Mouse (Mus musculus) hindbrain, embryonic 10.5 days (tissue): ENCODE results near the gene Napsa. TPM values are rescaled to one million over a fixed set of nuclear protein-coding genes. Genes with fewer than 3 reads are reported as not detected.
A peak's percentile ranks its signal among the peaks of the same experiment; 100 is the strongest.

Experiments used
- DNase-seq: peaks from one replicate; pipeline ENCODE4 v3.0.0-alpha.2; 2017; ENCODE audit warnings: low spot score
- H3K27ac ChIP-seq: fragments of 300-500 bp; sonication (generic); 2 replicates; pipeline ENCODE4 v1.5.1; 2016; ENCODE audit warnings: mild to moderate bottlenecking, moderate library complexity
- H3K27me3 ChIP-seq: fragments of 300-500 bp; sonication (generic); 2 replicates; pipeline ENCODE4 v1.6.1; 2016; ENCODE audit warnings: mild to moderate bottlenecking; ENCODE audit not compliant: poor library complexity, insufficient read depth, severe bottlenecking
- H3K36me3 ChIP-seq: fragments of 300-500 bp; sonication (generic); 2 replicates; pipeline ENCODE4 v1.6.1; 2016; ENCODE audit warnings: mild to moderate bottlenecking, moderate library complexity
- H3K4me1 ChIP-seq: fragments of 300-500 bp; sonication (generic); replicated peaks from 2 replicates; pipeline ENCODE4 v1.6.1; 2016; ENCODE audit warnings: mild to moderate bottlenecking
- H3K4me3 ChIP-seq: fragments of 300-500 bp; sonication (generic); 2 replicates; pipeline ENCODE4 v1.5.1; 2016; ENCODE audit warnings: mild to moderate bottlenecking, moderate library complexity
- H3K9me3 ChIP-seq: fragments of 300-500 bp; sonication (generic); 2 replicates; pipeline ENCODE4 v1.6.1; 2016; ENCODE audit warnings: mild to moderate bottlenecking, moderate library complexity
- whole genome bisulfite sequencing: fragments of 180-500 bp; shearing (Covaris S2); methylation state at CpG from one replicate; pipeline ENCODE4 v1.1.7; 2016; 5-methylcytosine and 5-hydroxymethylcytosine counted together
- polyA plus RNA-seq: library from polyadenylated mRNA; unstranded; fragments of >200 nt; fragmentation: Nextera tagmentation; extraction: Ambion mirVana; gene quantifications from 2 replicates; pipeline ENCODE4 v1.2.1, GENCODE M21; 2016

Napsa gene
- polyA plus RNA-seq, 1 experiment from 2014 or later: 0.38 TPM

DNA sequence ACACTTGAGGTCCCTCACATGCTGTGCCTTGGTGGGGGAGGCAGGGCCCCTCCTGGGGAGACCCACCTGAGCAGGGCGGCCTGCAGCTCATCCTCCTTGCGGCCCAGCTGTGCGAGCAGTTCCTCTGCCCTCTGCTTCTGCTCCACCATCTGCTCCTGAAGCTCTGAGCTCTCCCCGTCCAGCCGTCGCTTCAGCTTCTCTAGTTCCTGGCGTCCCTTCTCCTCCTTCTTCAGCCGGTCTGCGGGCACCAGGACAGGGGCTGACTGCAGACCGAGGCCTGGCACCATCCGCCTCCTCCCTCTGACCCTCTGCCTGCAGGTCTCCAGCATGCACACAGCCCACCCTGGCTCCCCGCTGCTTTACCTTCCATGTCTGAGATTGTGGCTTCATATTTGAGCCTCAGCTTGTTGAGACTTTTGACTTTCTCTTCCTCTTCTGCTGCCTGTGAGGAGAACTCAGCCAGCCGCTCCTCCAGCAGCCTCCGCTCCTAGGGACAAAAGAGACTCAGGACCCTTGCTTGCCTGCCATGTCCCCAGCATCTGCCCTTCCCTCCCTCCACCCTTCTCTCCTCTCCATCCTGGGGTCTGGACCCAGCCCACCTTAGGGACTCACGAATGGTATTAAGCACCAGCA lies 56.3 kb downstream of the Napsa start:
- H3K27ac ChIP-seq: no peak overlapping the region
- no peaks in the 10 kb centered on the region for H3K9me3 ChIP-seq
- H3K4me3 ChIP-seq: no peak overlapping the region
- H3K27me3 ChIP-seq: peaks cover 30% of the 10 kb centered on the region
- 83% methylated on average over 15 of the region's 15 CpGs for WGBS
- H3K36me3 ChIP-seq: no peaks in the 10 kb centered on the region
- H3K4me1 ChIP-seq: peaks cover 12% of the 10 kb centered on the region; the same call in 1 of the 2 replicates
- no peak for DNase-seq

GRCm38 (mm10) chr7:44630437-44630836 lies 58.3 kb downstream of the Napsa start:
- no peak overlapping the region for H3K4me3 ChIP-seq
- no peaks in the 10 kb centered on the region for H3K9me3 ChIP-seq
- DNase-seq: no peak
- H3K4me1 ChIP-seq: 0 out of 2 replicates have a peak, but pooled peaks cover 3% of the 10 kb centered on the region
- H3K27ac ChIP-seq: no peak overlapping the region
- no peaks in the 10 kb centered on the region for H3K36me3 ChIP-seq
- peaks cover 33% of the 10 kb centered on the region for H3K27me3 ChIP-seq
- 84% methylated on average over 13 of the region's 13 CpGs for WGBS

- no peak overlapping the region for H3K27ac ChIP-seq
- H3K9me3 ChIP-seq: 0 out of 2 replicates have a peak, but pooled peaks cover 4% of the 10 kb centered on the region
- H3K36me3 ChIP-seq: no peaks in the 10 kb centered on the region
- 26% methylated on average over 13 of the region's 13 CpGs for WGBS
- peaks cover 48% of the 10 kb centered on the region for H3K27me3 ChIP-seq
- no peak overlapping the region for H3K4me3 ChIP-seq
- DNase-seq: no peak
- 0 out of 2 replicates have a peak, but pooled peaks cover 3% of the 10 kb centered on the region for H3K4me1 ChIP-seq
Measured at GRCm38 (mm10) chr7:44632676-44633075, 60.5 kb downstream of the Napsa start.

DNA sequence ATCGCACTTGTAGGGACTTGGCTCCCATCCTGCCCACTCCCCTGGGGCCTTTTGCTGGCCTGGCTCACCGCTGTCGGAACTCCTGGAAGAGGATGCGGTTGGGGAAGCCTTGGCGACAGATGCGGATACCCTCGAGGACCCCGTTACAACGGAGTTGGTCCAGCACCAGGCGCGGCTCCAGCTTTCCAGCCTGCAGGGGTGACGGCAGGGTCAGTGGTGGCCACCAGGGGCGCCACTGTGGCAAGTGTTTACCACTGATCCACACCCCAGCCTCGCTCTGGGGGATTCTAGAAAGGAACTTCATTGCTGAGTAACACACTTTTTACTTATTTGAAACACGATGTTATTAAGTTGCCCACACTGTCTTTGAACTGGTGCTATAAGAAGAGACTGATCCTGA lies 61.2 kb downstream of the Napsa start:
- H3K27ac ChIP-seq: no peak overlapping the region
- no peaks in the 10 kb centered on the region for H3K36me3 ChIP-seq
- WGBS: 15% methylated on average over 15 of the region's 15 CpGs
- 0 out of 2 replicates have a peak, but pooled peaks cover 3% of the 10 kb centered on the region for H3K4me1 ChIP-seq
- peaks cover 56% of the 10 kb centered on the region for H3K27me3 ChIP-seq
- H3K9me3 ChIP-seq: 0 out of 2 replicates have a peak, but pooled peaks cover 4% of the 10 kb centered on the region
- no peak overlapping the region for H3K4me3 ChIP-seq
- DNase-seq: peak; percentile 28

Other genes with a start within 250 kb of the Napsa start
- gene Syt3, start 188.3 kb upstream of the Napsa start, polyA plus RNA-seq: 2.7 and 3.0 TPM in 2 replicates
- gene 1700008O03Rik, start 186.6 kb upstream of the Napsa start, polyA plus RNA-seq: 2.1 and 2.7 TPM in 2 replicates
- gene Lrrc4b, start 143.4 kb upstream of the Napsa start, polyA plus RNA-seq: 1.7 and 4.4 TPM in 2 replicates
- 0.78 and 1.8 TPM in 2 replicates for gene Aspdh, start 107.0 kb upstream of the Napsa start, polyA plus RNA-seq
- 86.2 and 89.2 TPM in 2 replicates for gene Josd2, start 104.4 kb upstream of the Napsa start, polyA plus RNA-seq
- gene Emc10, start 75.9 kb upstream of the Napsa start, polyA plus RNA-seq: 102 and 122 TPM in 2 replicates
- gene Fam71e1, start 75.8 kb upstream of the Napsa start, polyA plus RNA-seq: 17.1 and 20.5 TPM in 2 replicates
- 0.10 and 0.12 TPM in 2 replicates for gene Mybpc2, start 47.7 kb upstream of the Napsa start, polyA plus RNA-seq
- 0.09 TPM in 1 of 2 replicates, not detected in the other for gene Spib, start 40.3 kb upstream of the Napsa start, polyA plus RNA-seq
- gene Pold1, start 23.5 kb upstream of the Napsa start, polyA plus RNA-seq: 133 and 161 TPM in 2 replicates
- gene Nr1h2, start 18.4 kb upstream of the Napsa start, polyA plus RNA-seq: 83.2 and 94.9 TPM in 2 replicates
- gene Kcnc3, start 18.3 kb downstream of the Napsa start, polyA plus RNA-seq: 1.3 and 1.5 TPM in 2 replicates
- 1.5 and 2.4 TPM in 2 replicates for gene Myh14, start 98.5 kb downstream of the Napsa start, polyA plus RNA-seq
- gene Izumo2, start 136.4 kb downstream of the Napsa start, polyA plus RNA-seq: not detected in 2 replicates
- gene Vrk3, start 176.0 kb downstream of the Napsa start, polyA plus RNA-seq: 45.3 and 46.6 TPM in 2 replicates
- 3.6 and 4.0 TPM in 2 replicates for gene Zfp473, start 178.7 kb downstream of the Napsa start, polyA plus RNA-seq
- 135 and 158 TPM in 2 replicates for gene Nup62, start 243.7 kb downstream of the Napsa start, polyA plus RNA-seq
- gene Il4i1, start 244.0 kb downstream of the Napsa start, polyA plus RNA-seq: 1.7 and 1.9 TPM in 2 replicates
- 4.6 TPM in 2 replicates for gene Atf5, start 244.3 kb downstream of the Napsa start, polyA plus RNA-seq